Mouse (Mus musculus): Measurements from ENCODE around the gene Cxcl1. TPM values are rescaled to one million over a fixed set of nuclear protein-coding genes. Genes with fewer than 3 reads are reported as not detected.

Gene Cxcl1
- polyA plus RNA-seq, 1 experiment from 2014 or later, result 0.72 TPM

DNA sequence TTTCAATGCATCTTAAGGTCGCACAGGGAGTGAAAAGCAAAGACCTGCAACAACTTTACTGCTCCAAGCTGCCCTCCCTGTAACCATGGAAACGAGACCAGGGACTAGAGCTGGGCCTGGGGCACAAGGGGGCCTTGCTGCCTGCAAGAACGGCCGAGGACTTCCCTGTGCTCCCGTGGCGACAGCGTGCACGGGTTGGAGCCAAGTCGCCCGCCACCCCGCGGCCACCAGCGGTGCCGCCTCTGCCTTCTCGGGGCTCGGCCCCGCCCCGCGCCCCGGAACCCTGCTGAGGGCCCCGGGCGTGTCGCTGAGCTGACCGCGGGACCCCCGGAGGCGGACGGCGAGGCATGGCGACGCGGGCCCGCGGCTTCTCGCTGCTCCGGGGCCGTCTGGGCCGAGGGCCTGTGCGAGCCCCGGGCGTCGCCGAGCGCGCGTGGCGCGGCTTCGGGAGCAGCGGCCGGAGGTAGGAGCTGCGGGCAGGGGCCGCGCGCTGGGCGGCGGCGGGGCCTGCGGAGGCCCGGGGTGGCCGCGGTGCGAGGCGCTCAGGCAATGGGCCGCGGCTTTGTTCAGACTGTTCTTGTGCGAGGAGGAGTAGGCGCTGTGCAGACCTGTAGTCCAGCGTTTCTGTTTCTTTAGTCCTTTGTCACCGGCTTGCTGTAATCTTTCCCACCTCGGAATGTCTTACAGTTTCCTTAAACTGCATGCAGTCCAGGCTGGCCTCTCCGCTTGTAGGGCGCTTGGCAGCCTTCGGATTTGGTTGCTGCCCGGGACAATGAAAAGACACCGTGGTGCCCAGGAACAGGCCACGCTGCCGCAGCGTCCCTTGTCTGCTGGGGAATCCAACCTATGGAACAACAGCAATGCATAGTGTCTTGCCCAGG, 40.2 kb downstream of the Cxcl1 start, which contains the start of gene Mthfd2l:
Gene Mthfd2l (plus strand): TSS at position 147 of the 881 bp plus-strand sequence.
- Histone ChIP-seq H3K4me3 (ENCODE audit: low read depth, low read length) (peak within 1 kb of the TSS; percentile 70), H3K36me3 (ENCODE audit: insufficient read depth) (peaks cover 19% of the 10 kb centered on the region), H3K4me1 (ENCODE audit: insufficient read depth) (no peaks in the 10 kb centered on the region), H3K4me2 (peak within 1 kb of the TSS; percentile 61), H3K9ac (peak within 1 kb of the TSS; percentile 96), H3K27ac (ENCODE audit: low read depth) (peak within 1 kb of the TSS; percentile 98), H3K27me3 (ENCODE audit: insufficient read depth, low read length) (no peaks in the 10 kb centered on the region), H3K9me3 (ENCODE audit: low read depth, low read length) (no peaks in the 10 kb centered on the region)
- WGBS, result under 1% methylated on average over 78 of the region's 79 CpGs
- ATAC-seq (ENCODE audit: insufficient read depth), result peak; percentile 99
- peak; percentile 69 for TF ChIP-seq CTCF (IDR thresholded peaks at IDR 0.05; ENCODE audit: low read depth)
- DNase-seq, result peak; percentile 93

DNA sequence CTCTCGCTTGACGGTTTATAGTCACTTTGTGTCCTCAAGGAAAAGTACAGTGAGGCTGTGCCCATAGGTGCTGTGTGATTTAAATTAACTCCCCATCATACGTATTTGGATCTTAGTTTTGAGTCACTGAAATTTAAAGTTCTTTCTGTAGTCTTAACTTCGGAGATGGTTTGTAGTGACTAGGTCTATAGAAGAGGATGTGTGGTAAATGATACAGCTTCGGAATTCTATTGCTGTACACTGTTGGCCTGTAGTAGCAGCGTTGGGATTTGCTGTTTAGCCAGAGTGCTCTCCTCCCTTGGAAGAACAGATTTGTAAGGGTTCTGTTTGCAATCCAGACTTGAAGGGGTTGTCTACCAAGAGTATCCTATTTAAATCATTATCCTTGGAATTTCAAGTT, 40.9 kb downstream of the Cxcl1 start:
- H3K36me3 ChIP-seq (ENCODE audit: insufficient read depth), result peaks cover 19% of the 10 kb centered on the region
- peak overlapping the region; percentile 70 for H3K4me3 ChIP-seq (ENCODE audit: low read depth, low read length)
- ATAC-seq (ENCODE audit: insufficient read depth) (0 out of 2 replicates have a peak, but pooled peaks have one; percentile 5), DNase-seq (no peak)
- H3K27me3 ChIP-seq (ENCODE audit: insufficient read depth, low read length), result no peaks in the 10 kb centered on the region
- peak overlapping the region; percentile 61 for H3K4me2 ChIP-seq
- no peak for TF ChIP-seq CTCF (IDR thresholded peaks at IDR 0.05; ENCODE audit: low read depth)
- H3K9me3 ChIP-seq (ENCODE audit: low read depth, low read length), result no peaks in the 10 kb centered on the region
- H3K27ac ChIP-seq (ENCODE audit: low read depth), result peak overlapping the region; percentile 98
- WGBS, result 4% methylated on average over 6 of the region's 6 CpGs
- H3K4me1 ChIP-seq (ENCODE audit: insufficient read depth), result no peaks in the 10 kb centered on the region
- peak overlapping the region; percentile 96 for H3K9ac ChIP-seq

DNA sequence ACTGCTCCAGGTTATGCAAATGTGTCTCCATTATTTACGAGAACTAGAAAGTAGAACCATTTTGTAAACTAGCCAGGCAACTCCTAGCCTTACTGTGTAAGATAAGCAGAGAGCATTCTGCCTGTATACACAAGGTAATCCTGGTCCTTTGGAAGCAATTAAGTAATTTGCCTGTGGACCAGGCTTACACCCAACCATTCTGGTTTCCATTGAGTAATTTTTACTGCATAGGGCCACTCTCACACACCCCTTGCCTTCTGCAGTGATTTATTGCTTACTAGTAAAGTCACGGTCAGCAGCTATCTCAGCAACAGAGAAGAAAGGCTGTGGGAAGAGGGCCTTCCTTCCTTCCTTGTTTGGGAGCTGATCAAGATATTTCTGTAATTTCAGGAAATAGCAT, 45.7 kb downstream of the Cxcl1 start:
- ATAC-seq (ENCODE audit: insufficient read depth) (no peak), DNase-seq (no peak)
- Histone ChIP-seq H3K9me3 (ENCODE audit: low read depth, low read length) (no peaks in the 10 kb centered on the region), H3K4me1 (ENCODE audit: insufficient read depth) (no peaks in the 10 kb centered on the region), H3K4me3 (ENCODE audit: low read depth, low read length) (no peak overlapping the region), H3K9ac (no peak overlapping the region), H3K4me2 (no peak overlapping the region), H3K36me3 (ENCODE audit: insufficient read depth) (peaks cover 19% of the 10 kb centered on the region), H3K27me3 (ENCODE audit: insufficient read depth, low read length) (no peaks in the 10 kb centered on the region), H3K27ac (ENCODE audit: low read depth) (no peak overlapping the region)
- TF ChIP-seq CTCF (IDR thresholded peaks at IDR 0.05; ENCODE audit: low read depth), result no peak
- WGBS, result 57% methylated on average over 2 of the region's 2 CpGs

Other genes starting within 250 kb of the Cxcl1 start
- gene Cxcl5, start 131.9 kb upstream of the Cxcl1 start, polyA plus RNA-seq (2014; fragmentation: Nextera tagmentation; extraction: Ambion mirVana), result 0.19 TPM in 1 of 2 replicates, not detected in the other
- gene Ppbp, start 122.7 kb upstream of the Cxcl1 start, polyA plus RNA-seq (2014; fragmentation: Nextera tagmentation; extraction: Ambion mirVana), result 8.4 and 9.2 TPM in 2 replicates
- 57.3 and 60.3 TPM in 2 replicates for gene Pf4, start 118.8 kb upstream of the Cxcl1 start, polyA plus RNA-seq (2014; fragmentation: Nextera tagmentation; extraction: Ambion mirVana)
- gene Cxcl3, start 105.1 kb upstream of the Cxcl1 start, polyA plus RNA-seq (2014; fragmentation: Nextera tagmentation; extraction: Ambion mirVana), result 0.18 TPM in 1 of 2 replicates, not detected in the other
- 11.4 and 11.7 TPM in 2 replicates for gene Cxcl15, start 96.7 kb upstream of the Cxcl1 start, polyA plus RNA-seq (2014; fragmentation: Nextera tagmentation; extraction: Ambion mirVana)
- not detected in 2 replicates for gene Cxcl2, start 12.6 kb downstream of the Cxcl1 start, polyA plus RNA-seq (2014; fragmentation: Nextera tagmentation; extraction: Ambion mirVana)
- 49.9 and 51.2 TPM in 2 replicates for gene Mthfd2l, start 39.9 kb downstream of the Cxcl1 start, polyA plus RNA-seq (2014; fragmentation: Nextera tagmentation; extraction: Ambion mirVana)
- 0.18 TPM in 1 of 2 replicates, not detected in the other for gene Epgn, start 136.2 kb downstream of the Cxcl1 start, polyA plus RNA-seq (2014; fragmentation: Nextera tagmentation; extraction: Ambion mirVana)
- gene Ereg, start 183.4 kb downstream of the Cxcl1 start, polyA plus RNA-seq (2014; fragmentation: Nextera tagmentation; extraction: Ambion mirVana), result 0.13 and 0.14 TPM in 2 replicates
- 1.7 and 1.9 TPM in 2 replicates for gene Areg, start 248.4 kb downstream of the Cxcl1 start, polyA plus RNA-seq (2014; fragmentation: Nextera tagmentation; extraction: Ambion mirVana)

Data from lung, embryonic 14.5 days (tissue).